Mouse (Mus musculus) erythroblast, embryonic 14.5 days (primary cell): ENCODE measurements around the gene Otub2. TPM values are rescaled to one million over a fixed set of nuclear protein-coding genes. Genes with fewer than 3 reads are reported as not detected.
A peak's percentile ranks its signal among the peaks of the same experiment; 100 is the strongest.

Source experiments
- H3K27me3 ChIP-seq: 2 replicates; pipeline ENCODE4 v1.6.1; 2012; ENCODE audit warnings: inconsistent platforms; ENCODE audit not compliant: control insufficient read depth
- H3K36me3 ChIP-seq: 2 replicates; pipeline ENCODE4 v1.6.1; 2012; ENCODE audit warnings: mild to moderate bottlenecking, inconsistent platforms; ENCODE audit not compliant: control insufficient read depth
- H3K4me1 ChIP-seq: 2 replicates; pipeline ENCODE4 v1.6.1; 2012; ENCODE audit warnings: inconsistent platforms; ENCODE audit not compliant: control insufficient read depth
- H3K4me3 ChIP-seq: replicated peaks from 2 replicates; pipeline ENCODE3; 2012; ENCODE audit warnings: moderate library complexity, mild to moderate bottlenecking, inconsistent platforms
- H3K9me3 ChIP-seq: 2 replicates; pipeline ENCODE4 v1.6.1; 2012; ENCODE audit warnings: low read length, inconsistent platforms, mixed read lengths; ENCODE audit not compliant: control insufficient read depth
- GATA1 ChIP-seq: IDR thresholded peaks from 2 replicates; pipeline ENCODE4 v1.6.1; 2012; ENCODE audit warnings: low read length, inconsistent platforms, mixed read lengths
- TAL1 ChIP-seq: IDR thresholded peaks from 3 replicates; pipeline ENCODE4 v1.6.1; 2012; ENCODE audit warnings: low read length, inconsistent platforms, mixed read lengths
- polyA plus RNA-seq: library from polyadenylated mRNA; stranded (reverse); fragments of >175 nt; gene quantifications from 2 replicates; pipeline ENCODE4 v1.2.3, GENCODE M21; 2012

Gene Otub2
- polyA plus RNA-seq, 1 experiment, result 1.9 TPM

DNA sequence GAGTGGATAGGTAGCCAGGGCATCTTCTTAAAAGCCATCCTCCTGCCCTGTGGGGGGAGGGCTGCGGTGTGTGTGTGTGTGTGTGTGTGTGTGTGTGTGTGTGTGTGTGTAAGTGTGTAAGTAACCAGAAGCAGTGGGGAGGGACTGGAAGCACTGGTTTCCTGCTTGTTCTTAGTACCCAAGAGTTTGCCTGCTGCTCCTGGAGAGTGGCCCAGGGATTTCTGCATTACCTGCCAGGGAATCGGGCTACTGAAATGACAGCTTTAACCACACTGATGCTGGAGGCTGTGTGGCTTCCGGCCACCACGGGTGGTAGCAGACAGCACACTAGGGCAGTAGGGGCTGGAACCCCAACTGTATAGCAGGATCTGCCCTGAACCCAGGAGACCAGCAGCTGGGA, 1.5 kb downstream of the Otub2 start:
- Histone ChIP-seq H3K4me3 (peak overlapping the region; percentile 79), H3K9me3 (no peaks in the 10 kb centered on the region), H3K36me3 (peaks cover 45% of the 10 kb centered on the region), H3K4me1 (peaks cover 82% of the 10 kb centered on the region), H3K27me3 (no peaks in the 10 kb centered on the region; the same call in 1 of the 2 replicates)
- TF ChIP-seq TAL1 (no peak), GATA1 (no peak)

DNA sequence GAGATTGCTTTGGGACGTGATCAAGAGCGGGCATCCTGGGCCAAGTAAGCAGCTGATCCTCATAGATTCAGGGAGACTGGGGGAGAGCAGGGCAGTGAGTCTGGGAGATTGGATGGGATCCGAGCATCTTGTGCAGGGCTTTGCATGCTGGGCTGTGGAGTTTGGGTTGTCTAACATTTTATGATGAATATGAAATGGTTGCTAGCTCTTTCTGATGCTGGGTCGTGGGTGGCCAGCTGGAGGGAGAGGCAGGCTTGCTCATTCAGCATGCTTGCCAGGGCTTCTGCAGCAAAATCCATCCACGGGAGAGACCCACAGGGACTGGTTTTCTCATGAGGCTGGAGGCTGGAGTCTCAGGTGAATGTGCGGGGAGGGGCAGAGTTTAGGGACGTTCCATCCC, 2.6 kb downstream of the Otub2 start:
- peaks cover 56% of the 10 kb centered on the region for H3K36me3 ChIP-seq
- H3K27me3 ChIP-seq, result no peaks in the 10 kb centered on the region
- TF ChIP-seq TAL1 (no peak), GATA1 (no peak)
- H3K9me3 ChIP-seq, result no peaks in the 10 kb centered on the region
- H3K4me3 ChIP-seq, result peak overlapping the region; percentile 79
- peaks cover 89% of the 10 kb centered on the region for H3K4me1 ChIP-seq

DNA sequence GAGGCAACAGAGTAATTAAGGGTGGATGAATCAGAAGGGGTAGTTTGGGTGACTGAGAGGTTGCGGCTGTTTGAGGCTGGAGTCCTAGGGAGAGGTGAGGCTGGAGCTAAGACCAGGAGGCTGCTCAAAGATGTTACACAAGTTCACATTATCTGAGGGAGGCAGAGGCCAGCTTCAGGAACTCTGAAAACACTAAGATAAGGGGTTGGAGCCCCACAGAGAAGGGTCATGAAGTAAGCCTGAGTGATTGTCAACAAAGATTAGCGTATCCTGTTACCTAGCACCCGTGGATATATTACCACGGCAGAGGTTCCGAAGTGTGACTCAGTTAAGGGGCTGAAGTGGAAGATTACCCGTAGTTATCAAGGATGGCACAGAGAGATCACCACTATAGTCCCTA, 5.0 kb downstream of the Otub2 start:
- H3K4me3 ChIP-seq, result peak overlapping the region; percentile 56
- no peaks in the 10 kb centered on the region for H3K27me3 ChIP-seq
- peaks cover 90% of the 10 kb centered on the region for H3K4me1 ChIP-seq
- H3K36me3 ChIP-seq, result peaks cover 78% of the 10 kb centered on the region
- H3K9me3 ChIP-seq, result no peaks in the 10 kb centered on the region
- TF ChIP-seq TAL1 (peak; percentile 90), GATA1 (peak; percentile 95)

DNA sequence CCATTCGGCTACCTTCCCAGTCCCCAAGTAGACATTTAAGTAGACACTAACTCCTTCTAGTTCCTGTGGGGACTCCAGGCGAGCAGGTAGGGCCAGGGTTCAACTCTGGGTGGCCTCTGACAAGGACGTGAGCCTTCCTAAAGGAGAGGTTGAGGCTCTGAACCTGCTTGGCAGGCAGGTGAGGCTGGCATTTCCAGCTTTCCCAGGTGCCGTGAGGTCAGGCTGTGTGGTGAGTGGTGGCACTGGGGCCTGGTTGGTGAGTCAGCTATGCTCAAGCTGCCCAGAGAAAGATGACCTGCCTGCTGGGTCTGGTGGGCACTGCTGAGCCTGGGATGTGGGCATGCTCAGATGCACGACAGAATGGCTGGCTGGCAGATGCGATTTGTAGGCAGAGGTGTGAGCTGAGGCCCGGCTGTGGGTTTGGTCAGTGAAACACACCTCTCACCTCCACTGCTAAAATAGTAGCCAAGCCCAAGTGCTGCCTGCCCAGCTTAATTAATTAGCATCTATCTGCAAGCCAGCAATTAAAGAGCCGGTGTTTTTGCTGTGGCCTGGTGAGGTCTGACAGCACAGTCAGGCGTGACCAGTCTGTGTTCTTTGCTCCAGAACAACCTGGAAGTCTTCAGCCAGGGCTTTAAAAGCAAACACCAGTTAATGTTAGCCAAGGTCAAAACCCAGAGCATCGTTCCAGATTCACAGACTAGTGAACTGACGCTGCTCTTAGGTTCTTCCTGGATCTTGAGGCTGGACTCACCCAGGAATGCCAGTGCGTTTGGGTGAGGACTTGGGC, 7.2 kb downstream of the Otub2 start:
- no peaks in the 10 kb centered on the region for H3K9me3 ChIP-seq
- no peak for TF ChIP-seq TAL1
- TF ChIP-seq GATA1, result no peak
- no peaks in the 10 kb centered on the region for H3K27me3 ChIP-seq
- H3K4me1 ChIP-seq, result peaks cover 73% of the 10 kb centered on the region
- peaks cover 92% of the 10 kb centered on the region for H3K36me3 ChIP-seq
- H3K4me3 ChIP-seq, result peak overlapping the region; percentile 6

- H3K4me1 ChIP-seq, result peaks cover 62% of the 10 kb centered on the region
Observed at GRCm38 (mm10) chr12:103396751-103397150, 8.3 kb downstream of the Otub2 start.

DNA sequence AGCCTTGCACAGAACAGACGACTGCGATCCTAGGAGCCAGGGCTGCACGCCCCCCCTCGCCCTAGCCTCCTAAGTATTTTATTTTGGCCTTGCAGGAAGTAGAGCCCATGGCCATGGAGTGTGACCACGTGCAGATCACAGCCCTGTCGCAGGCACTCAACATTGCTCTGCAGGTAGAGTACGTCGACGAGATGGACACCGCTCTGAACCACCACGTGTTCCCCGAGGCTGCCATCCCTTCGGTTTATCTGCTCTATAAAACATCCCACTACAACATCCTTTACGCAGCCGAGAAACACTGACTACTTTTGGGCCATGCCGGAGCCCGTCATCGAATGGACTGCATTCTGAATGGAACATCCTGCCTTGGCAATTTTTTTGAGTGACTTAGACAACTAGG, 15.6 kb downstream of the Otub2 start:
- no peak overlapping the region for H3K4me3 ChIP-seq
- H3K4me1 ChIP-seq, result peaks cover 6% of the 10 kb centered on the region; the same call in 1 of the 2 replicates
- TF ChIP-seq GATA1, result no peak
- no peak for TF ChIP-seq TAL1
- no peaks in the 10 kb centered on the region for H3K27me3 ChIP-seq
- H3K36me3 ChIP-seq, result peaks cover 100% of the 10 kb centered on the region
- no peaks in the 10 kb centered on the region for H3K9me3 ChIP-seq

More at GRCm38 (mm10) chr12:103396751-103397150, 8.3 kb downstream of the Otub2 start:
- H3K9me3 ChIP-seq, result no peaks in the 10 kb centered on the region
- no peaks in the 10 kb centered on the region for H3K27me3 ChIP-seq
- TF ChIP-seq TAL1 (no peak), GATA1 (no peak)
- H3K4me3 ChIP-seq, result no peak overlapping the region
- peaks cover 92% of the 10 kb centered on the region for H3K36me3 ChIP-seq

GRCm38 (mm10) chr12:103407720-103408119, 19.2 kb downstream of the Otub2 start, which contains the start of gene 9330161L09Rik:
9330161L09Rik (minus strand) TSS chr12:103407820.
- H3K4me3 ChIP-seq, result no peak within 1 kb of the TSS
- peaks cover 2% of the 10 kb centered on the region; the same call in 1 of the 2 replicates for H3K4me1 ChIP-seq
- no peaks in the 10 kb centered on the region for H3K27me3 ChIP-seq
- H3K9me3 ChIP-seq, result no peaks in the 10 kb centered on the region
- TF ChIP-seq TAL1 (no peak), GATA1 (no peak)
- peaks cover 100% of the 10 kb centered on the region for H3K36me3 ChIP-seq

- Histone ChIP-seq H3K4me1 (peaks cover 2% of the 10 kb centered on the region; the same call in 1 of the 2 replicates), H3K36me3 (peaks cover 100% of the 10 kb centered on the region), H3K4me3 (no peak overlapping the region), H3K9me3 (no peaks in the 10 kb centered on the region), H3K27me3 (no peaks in the 10 kb centered on the region)
- TF ChIP-seq TAL1, result no peak
- no peak for TF ChIP-seq GATA1
Observed at GRCm38 (mm10) chr12:103408144-103408543, 19.7 kb downstream of the Otub2 start.

GRCm38 (mm10) chr12:103425016-103425728, 36.7 kb downstream of the Otub2 start:
- Histone ChIP-seq H3K27me3 (no peaks in the 10 kb centered on the region), H3K36me3 (peaks cover 35% of the 10 kb centered on the region), H3K4me1 (peaks cover 37% of the 10 kb centered on the region), H3K4me3 (peak overlapping the region; percentile 79), H3K9me3 (peaks cover 4% of the 10 kb centered on the region)
- no peak for TF ChIP-seq GATA1
- no peak for TF ChIP-seq TAL1
